Mouse (Mus musculus) MEL (cell line): ENCODE data around the gene Grk3.

ENCODE experiments used
- EP300 ChIP-seq, 2 experiments: IDR thresholded peaks; 2 replicates each; pipeline ENCODE4 v1.6.1; 2011; ENCODE audit warnings: improper control_type of control experiment in 2 of 2, low read length in 2 of 2, low read depth in 1 of 2, mild to moderate bottlenecking in 1 of 2
- MEF2A ChIP-seq: IDR thresholded peaks from 2 replicates; pipeline ENCODE4 v1.6.1; 2014; ENCODE audit warnings: low read depth, mild to moderate bottlenecking, inconsistent platforms, low read length, improper control_type of control experiment; ENCODE audit not compliant: poor library complexity, insufficient replicate concordance, severe bottlenecking; ENCODE audit errors: extremely low read depth
- POLR2A ChIP-seq, 2 experiments: IDR thresholded peaks; 2 replicates each; pipeline ENCODE4 v1.6.1; 2011 to 2012; ENCODE audit warnings: low read length in 2 of 2, mild to moderate bottlenecking in 2 of 2, control low read depth in 1 of 2, improper control_type of control experiment in 1 of 2, low read depth in 1 of 2, moderate library complexity in 1 of 2; ENCODE audit not compliant: control insufficient read depth in 1 of 2, insufficient read depth in 1 of 2, poor library complexity in 1 of 2
- RCOR1 ChIP-seq: IDR thresholded peaks from 2 replicates; pipeline ENCODE4 v1.6.1; 2012; ENCODE audit warnings: low read depth, mild to moderate bottlenecking, inconsistent platforms, low read length, improper control_type of control experiment
- SIN3A ChIP-seq: IDR thresholded peaks from 2 replicates; pipeline ENCODE4 v1.6.1; 2012; ENCODE audit warnings: low read length, improper control_type of control experiment, inconsistent platforms
- UBTF ChIP-seq: IDR thresholded peaks from 2 replicates; pipeline ENCODE4 v1.6.1; 2012; ENCODE audit warnings: low read depth, mild to moderate bottlenecking, inconsistent platforms, low read length, improper control_type of control experiment, moderate library complexity, borderline replicate concordance; ENCODE audit not compliant: insufficient read depth

DNA sequence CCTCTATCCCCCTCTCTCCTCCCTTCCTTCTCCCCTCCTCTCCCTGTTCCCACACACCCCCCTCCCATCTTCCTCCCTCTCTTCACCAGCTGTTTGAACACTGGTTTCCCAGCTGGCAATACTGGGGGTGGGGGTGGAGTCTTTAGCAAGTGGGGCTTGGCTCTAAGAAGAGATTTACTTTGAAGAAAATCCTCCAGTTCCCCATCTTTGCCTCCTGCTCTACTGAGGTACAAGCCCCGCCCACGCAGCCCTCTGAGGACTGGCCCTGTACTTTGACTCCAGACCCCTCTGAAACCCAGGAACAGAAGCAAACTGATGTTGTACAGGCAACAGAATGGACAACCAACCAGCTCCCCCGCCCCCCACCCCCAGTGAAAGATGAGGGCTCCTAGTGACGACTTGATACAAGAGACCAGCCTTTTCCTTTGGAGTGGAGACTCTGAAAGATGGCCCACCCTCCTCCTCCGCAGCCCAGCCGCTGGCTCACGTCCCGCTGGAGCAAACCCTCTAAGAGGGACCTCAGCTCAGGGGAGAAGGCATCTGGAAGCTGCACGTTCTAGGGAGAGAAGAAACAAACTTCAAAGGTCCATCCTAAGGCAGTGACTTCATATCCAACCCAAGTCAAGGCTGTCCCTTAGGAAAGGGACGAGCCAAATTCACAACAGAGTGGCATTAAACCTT lies 87.2 kb downstream of the Grk3 start:
- TF ChIP-seq POLR2A (IDR thresholded peaks at IDR 0.05; ENCODE audit: control insufficient read depth in 1 of 2, insufficient read depth in 1 of 2, low read depth in 1 of 2, low read length in 2 of 2, poor library complexity in 1 of 2) (no peak), RCOR1 (no peak), SIN3A (no peak), EP300 (IDR thresholded peaks at IDR 0.05; ENCODE audit: low read depth in 1 of 2, low read length in 2 of 2) (no peak), MEF2A (no peak), UBTF (no peak)
